Mouse (Mus musculus) CH12.LX (cell line): ENCODE data around the gene A3galt2. TPM values are rescaled to one million over a fixed set of nuclear protein-coding genes. Genes with fewer than 3 reads are reported as not detected.

Experiments used
- DNase-seq: peaks from one replicate; pipeline ENCODE4 v3.0.0-alpha.2; 2013; ENCODE audit errors: extremely low read depth
- H3K27ac ChIP-seq: 2 replicates; pipeline ENCODE4 v1.5.1; 2012; ENCODE audit warnings: low read depth, mild to moderate bottlenecking, control low read depth, moderate library complexity; ENCODE audit not compliant: insufficient read depth
- H3K27me3 ChIP-seq: replicated peaks from 2 replicates; pipeline ENCODE3; 2012; ENCODE audit warnings: inconsistent platforms
- H3K36me3 ChIP-seq, 2 experiments: replicated peaks in 1 of 2; 2 replicates each; pipeline versions ENCODE3 to v1.6.1; 2012; ENCODE audit warnings: inconsistent platforms in 1 of 2, low read length in 1 of 2, mild to moderate bottlenecking in 1 of 2, mixed read lengths in 1 of 2, moderate library complexity in 1 of 2; ENCODE audit not compliant: control insufficient read depth in 1 of 2, insufficient read depth in 1 of 2
- H3K4me1 ChIP-seq, 2 experiments: 2 replicates each; pipeline ENCODE4 v1.6.1; 2012; ENCODE audit warnings: inconsistent platforms in 1 of 2, moderate library complexity in 1 of 2; ENCODE audit not compliant: insufficient read depth in 2 of 2, control insufficient read depth in 1 of 2
- H3K4me2 ChIP-seq: 2 replicates; pipeline ENCODE4 v1.6.1; 2012; ENCODE audit warnings: low read depth, mild to moderate bottlenecking, control low read depth; ENCODE audit not compliant: poor library complexity, insufficient read depth, severe bottlenecking
- H3K4me3 ChIP-seq, 3 experiments: fragments of 150-350 bp in 1 of 3; sonication (generic) in 1 of 3; replicated peaks in 1 of 3; 2 replicates each; pipeline versions ENCODE3 to v1.5.1; 2011 to 2012; ENCODE audit warnings: low read depth in 2 of 3, low read length in 2 of 3, mild to moderate bottlenecking in 2 of 3, moderate library complexity in 2 of 3, control low read depth in 1 of 3, improper control_type of control experiment in 1 of 3, inconsistent platforms in 1 of 3, mixed read lengths in 1 of 3; ENCODE audit not compliant: poor library complexity in 1 of 3
- H3K79me2 ChIP-seq: replicated peaks from 2 replicates; pipeline ENCODE4 v1.6.1; 2012; ENCODE audit warnings: mild to moderate bottlenecking, moderate library complexity; ENCODE audit not compliant: control insufficient read depth, poor library complexity, insufficient read depth, severe bottlenecking; ENCODE audit errors: extremely low read depth
- H3K9ac ChIP-seq: 2 replicates; pipeline ENCODE4 v1.6.1; 2012; ENCODE audit warnings: low read depth, mild to moderate bottlenecking, control low read depth, moderate library complexity; ENCODE audit not compliant: insufficient read depth
- H3K9me3 ChIP-seq: replicated peaks from 2 replicates; pipeline ENCODE3; 2012; ENCODE audit warnings: low read length, inconsistent platforms, mixed read lengths
- CTCF ChIP-seq, 2 experiments: IDR thresholded peaks in 1 of 2; conservative IDR thresholded peaks in 1 of 2; 2 replicates each; pipeline ENCODE4 v1.5.1; 2011 to 2012; ENCODE audit warnings: low read depth in 2 of 2, low read length in 2 of 2, improper control_type of control experiment in 1 of 2, inconsistent platforms in 1 of 2, mild to moderate bottlenecking in 1 of 2, moderate library complexity in 1 of 2
- EP300 ChIP-seq: IDR thresholded peaks from 2 replicates; pipeline ENCODE4 v1.6.1; 2011; ENCODE audit warnings: low read length, improper control_type of control experiment
- ETS1 ChIP-seq: conservative IDR thresholded peaks from 2 replicates; pipeline ENCODE4 v1.6.1; 2012; ENCODE audit warnings: low read depth, mild to moderate bottlenecking, inconsistent platforms, low read length, improper control_type of control experiment, moderate library complexity
- GABPA ChIP-seq: IDR thresholded peaks from 2 replicates; pipeline ENCODE4 v1.6.1; 2012; ENCODE audit warnings: low read depth, low read length, improper control_type of control experiment, inconsistent platforms; ENCODE audit not compliant: insufficient replicate concordance
- IRF4 ChIP-seq: IDR thresholded peaks from 2 replicates; pipeline ENCODE4 v1.6.1; 2014; ENCODE audit warnings: low read depth, mild to moderate bottlenecking, inconsistent platforms, low read length, improper control_type of control experiment
- MAFK ChIP-seq: IDR thresholded peaks from 2 replicates; pipeline ENCODE4 v1.6.1; 2011; ENCODE audit warnings: low read length, improper control_type of control experiment; ENCODE audit not compliant: insufficient replicate concordance
- MAX ChIP-seq: IDR thresholded peaks from 2 replicates; pipeline ENCODE4 v1.6.1; 2011; ENCODE audit warnings: low read length, improper control_type of control experiment
- MYC ChIP-seq: IDR thresholded peaks from 2 replicates; pipeline ENCODE4 v1.6.1; 2011; ENCODE audit warnings: low read depth, mild to moderate bottlenecking, improper control_type of control experiment, low read length
- PAX5 ChIP-seq: IDR thresholded peaks from 2 replicates; pipeline ENCODE4 v1.6.1; 2012; ENCODE audit warnings: low read length, inconsistent platforms, mixed read lengths
- RAD21 ChIP-seq: IDR thresholded peaks from 2 replicates; pipeline ENCODE4 v1.6.1; 2011; ENCODE audit warnings: low read depth, mild to moderate bottlenecking, low read length, improper control_type of control experiment, moderate library complexity
- RCOR1 ChIP-seq: conservative IDR thresholded peaks from 2 replicates; pipeline ENCODE4 v1.6.1; 2012; ENCODE audit warnings: low read depth, mild to moderate bottlenecking, inconsistent platforms, low read length, improper control_type of control experiment
- SMC3 ChIP-seq: IDR thresholded peaks from 2 replicates; pipeline ENCODE4 v1.6.1; 2011; ENCODE audit warnings: low read depth, low read length, improper control_type of control experiment
- TBP ChIP-seq: conservative IDR thresholded peaks from 2 replicates; pipeline ENCODE4 v1.6.1; 2011; ENCODE audit warnings: low read depth, low read length, improper control_type of control experiment
- TCF12 ChIP-seq: IDR thresholded peaks from 2 replicates; pipeline ENCODE4 v1.6.1; 2014; ENCODE audit warnings: low read depth, mild to moderate bottlenecking, inconsistent platforms, low read length, improper control_type of control experiment
- USF1 ChIP-seq: IDR thresholded peaks from 2 replicates; pipeline ENCODE4 v1.6.1; 2014; ENCODE audit warnings: low read depth, mild to moderate bottlenecking, inconsistent platforms, low read length, improper control_type of control experiment
- dilution Hi-C: fragments of 300-500 bp; cut with MboI; formaldehyde crosslinking; loops from 2 replicates; pipeline ENCODE4 v1.14.3; 2020; ENCODE audit warnings: low sequenced_read_pairs; ENCODE audit not compliant: extremely low pct_unique_long_range_greater_than_20kb, extremely low pct_ligation_motif_present
- in situ Hi-C: fragments of 300-500 bp; cut with MboI; formaldehyde crosslinking; loops from 3 replicates; pipeline ENCODE4 v1.14.3; 2019; ENCODE audit warnings: low sequenced_read_pairs, low pct_ligation_motif_present, low pct_unique_long_range_greater_than_20kb, mixed read lengths
- polyA plus RNA-seq: library from polyadenylated mRNA; unstranded; fragments of >175 nt; gene quantifications from 2 replicates; pipeline ENCODE4 v1.2.1, GENCODE M21; 2012; ENCODE audit warnings: low read depth; ENCODE audit not compliant: insufficient read length
- total RNA-seq, 2 experiments: library from RNA; depleted of rRNA; stranded (reverse); fragments of 300-350 nt in 1 of 2; fragments of >200 nt in 1 of 2; gene quantifications; 2 replicates each; pipeline ENCODE4 v1.2.3; 2012 to 2014

A3galt2 gene
- total and polyA plus RNA-seq, 3 experiments = 0.04 to 0.11 TPM; not detected in 1

- no peak overlapping the region for H3K4me3 ChIP-seq
- dilution Hi-C loops (no loop called here), in situ Hi-C loops (no loop called here)
- no peak for DNase-seq
- peaks cover 3 to 24% of the 10 kb centered on the region in 2 experiments; a peak in 3 of 4 replicates for H3K4me1 ChIP-seq
- peaks cover 25% of the 10 kb centered on the region for H3K9me3 ChIP-seq
- H3K27me3 ChIP-seq = no peaks in the 10 kb centered on the region
- H3K4me2 ChIP-seq = no peak overlapping the region
- 0 out of 2 replicates have a peak, but pooled peaks cover 6% of the 10 kb centered on the region for H3K79me2 ChIP-seq
- no peak overlapping the region for H3K9ac ChIP-seq
- H3K27ac ChIP-seq = no peak overlapping the region
- H3K36me3 ChIP-seq = peaks cover 50 to 75% of the 10 kb centered on the region in 2 experiments
- TF ChIP-seq USF1 = no peak
- no peak for TF ChIP-seq RCOR1
- TF ChIP-seq IRF4 = no peak
Measured at GRCm38 (mm10) chr4:128773820-128774219, 18.7 kb downstream of the A3galt2 start.

GRCm38 (mm10) chr4:128774467-128774866 is 19.3 kb downstream of the A3galt2 start:
- Histone ChIP-seq H3K4me1 (peaks cover 3 to 17% of the 10 kb centered on the region in 2 experiments; a peak in 3 of 4 replicates), H3K4me3 (no peak overlapping the region), H3K9ac (no peak overlapping the region), H3K27ac (no peak overlapping the region), H3K9me3 (peaks cover 25% of the 10 kb centered on the region), H3K36me3 (peaks cover 51 to 81% of the 10 kb centered on the region in 2 experiments), H3K79me2 (0 out of 2 replicates have a peak, but pooled peaks cover 8% of the 10 kb centered on the region), H3K4me2 (no peak overlapping the region), H3K27me3 (no peaks in the 10 kb centered on the region)
- peak; percentile 64 for DNase-seq
- dilution Hi-C loops (no loop called here), in situ Hi-C loops (no loop called here)
- TF ChIP-seq TCF12 (0 out of 2 replicates have a peak, but pooled peaks have one; percentile 33), GABPA (no peak), MAFK (no peak), PAX5 (no peak), SMC3 (peak; percentile 83), RAD21 (peak; percentile 58), MYC (no peak), MAX (no peak), CTCF (conservative IDR thresholded peaks at IDR 0.05 in 1 of 2, IDR thresholded peaks at IDR 0.05 in 1 of 2; ENCODE audit: low read depth in 2 of 2, low read length in 2 of 2) (peak; percentile 77 to 99), TBP (no peak)

GRCm38 (mm10) chr4:128776568-128777289 is 21.6 kb downstream of the A3galt2 start:
- no peak overlapping the region for H3K9ac ChIP-seq
- peak; percentile 51 for TF ChIP-seq SMC3
- TF ChIP-seq CTCF (conservative IDR thresholded peaks at IDR 0.05 in 1 of 2, IDR thresholded peaks at IDR 0.05 in 1 of 2; ENCODE audit: low read depth in 2 of 2, low read length in 2 of 2) = peak; percentile 49 to 66; a peak in 3 of 4 replicates
- TF ChIP-seq ETS1 = no peak
- no peak for TF ChIP-seq EP300
- peak; percentile 35 for TF ChIP-seq RAD21
- H3K4me2 ChIP-seq = no peak overlapping the region
- peaks cover 23% of the 10 kb centered on the region for H3K79me2 ChIP-seq
- peaks cover 3 to 16% of the 10 kb centered on the region in 2 experiments; a peak in 1 of 4 replicates for H3K4me1 ChIP-seq
- dilution Hi-C loops (no loop called here), in situ Hi-C loops (no loop called here)
- peaks cover 64 to 96% of the 10 kb centered on the region in 2 experiments for H3K36me3 ChIP-seq
- peaks cover 25% of the 10 kb centered on the region for H3K9me3 ChIP-seq
- no peak overlapping the region for H3K27ac ChIP-seq
- H3K4me3 ChIP-seq = no peak overlapping the region
- no peaks in the 10 kb centered on the region for H3K27me3 ChIP-seq
- DNase-seq = no peak
